Mouse (Mus musculus) ES-E14 (cell line): ENCODE data around the gene Jmy. TPM values are rescaled to one million over a fixed set of nuclear protein-coding genes. Genes with fewer than 3 reads are reported as not detected.

Experiments used
- DNase-seq: peaks from one replicate; pipeline ENCODE4 v3.0.0-alpha.2; 2013; ENCODE audit warnings: low read depth, low spot score
- H3K27ac ChIP-seq: 2 replicates; pipeline ENCODE4 v1.5.1; 2012; ENCODE audit warnings: low read depth, mild to moderate bottlenecking, low read length, moderate library complexity, mixed read lengths; ENCODE audit not compliant: poor library complexity, insufficient read depth, severe bottlenecking
- H3K36me3 ChIP-seq: 2 replicates; pipeline ENCODE4 v1.6.1; 2012; ENCODE audit warnings: mild to moderate bottlenecking, low read length, moderate library complexity, mixed read lengths; ENCODE audit not compliant: control insufficient read depth, poor library complexity, insufficient read depth, severe bottlenecking
- H3K4me1 ChIP-seq, 2 experiments: fragments of 150-350 bp in 1 of 2; sonication (generic) in 1 of 2; 2 replicates each; pipeline ENCODE4 v1.6.1; 2012; ENCODE audit warnings: low read length in 2 of 2, mild to moderate bottlenecking in 1 of 2, mixed read lengths in 1 of 2; ENCODE audit not compliant: control insufficient read depth in 2 of 2, insufficient read depth in 2 of 2, poor library complexity in 1 of 2
- H3K4me3 ChIP-seq, 2 experiments: fragments of 150-350 bp in 1 of 2; sonication (generic) in 1 of 2; 2 replicates each; pipeline ENCODE4 v1.5.1; 2012; ENCODE audit warnings: low read length in 2 of 2, low read depth in 1 of 2, mild to moderate bottlenecking in 1 of 2, mixed read lengths in 1 of 2; ENCODE audit not compliant: insufficient read depth in 1 of 2, poor library complexity in 1 of 2, severe bottlenecking in 1 of 2
- H3K9ac ChIP-seq: 2 replicates; pipeline ENCODE4 v1.6.1; 2012; ENCODE audit warnings: low read depth, mild to moderate bottlenecking, low read length, mixed read lengths; ENCODE audit not compliant: poor library complexity, insufficient read depth, severe bottlenecking
- H3K9me3 ChIP-seq: fragments of 150-350 bp; sonication (generic); 2 replicates; pipeline ENCODE4 v1.6.1; 2012; ENCODE audit warnings: low read depth, mild to moderate bottlenecking, low read length; ENCODE audit not compliant: control insufficient read depth, insufficient read depth
- CHD2 ChIP-seq: IDR thresholded peaks from 2 replicates; pipeline ENCODE4 v1.6.1; 2014; ENCODE audit warnings: mild to moderate bottlenecking, low read depth, low read length, inconsistent platforms
- HCFC1 ChIP-seq: IDR thresholded peaks from 2 replicates; pipeline ENCODE4 v1.6.1; 2012; ENCODE audit warnings: low read length, inconsistent platforms, borderline replicate concordance; ENCODE audit not compliant: insufficient read depth
- MAFK ChIP-seq: IDR thresholded peaks from 2 replicates; pipeline ENCODE4 v1.6.1; 2014; ENCODE audit warnings: mild to moderate bottlenecking, low read depth, low read length, inconsistent platforms; ENCODE audit not compliant: insufficient read depth
- ZC3H11A ChIP-seq: IDR thresholded peaks from 2 replicates; pipeline ENCODE4 v1.6.1; 2012; ENCODE audit warnings: low read depth, mild to moderate bottlenecking, inconsistent platforms, low read length, borderline replicate concordance
- ZNF384 ChIP-seq: IDR thresholded peaks from 2 replicates; pipeline ENCODE4 v1.6.1; 2012; ENCODE audit warnings: low read depth, low read length, inconsistent platforms
- in situ Hi-C, 2 experiments: fragments of 600-800 bp; cut with MboI; formaldehyde crosslinking; loops; one replicate each; pipeline ENCODE4 v1.15.1; 2025; ENCODE audit warnings: low sequenced_read_pairs in 2 of 2, inconsistent platforms in 1 of 2; ENCODE audit not compliant: unreplicated experiment in 2 of 2
- total RNA-seq: library from RNA; depleted of rRNA; stranded (reverse); fragments of 300-350 nt; gene quantifications from 2 replicates; pipeline ENCODE4 v1.2.3, GENCODE M21; 2012

Jmy gene
- total RNA-seq, 1 experiment: 11.8 TPM

- no peak overlapping the region for H3K4me3 ChIP-seq
- no peak overlapping the region for H3K9ac ChIP-seq
- H3K9me3 ChIP-seq: no peaks in the 10 kb centered on the region
- no peak for DNase-seq
- H3K36me3 ChIP-seq: no peaks in the 10 kb centered on the region
- H3K4me1 ChIP-seq: no peaks in the 10 kb centered on the region
- H3K27ac ChIP-seq: no peak overlapping the region
- TF ChIP-seq ZNF384 (no peak), ZC3H11A (no peak), CHD2 (no peak), HCFC1 (no peak), MAFK (no peak)
- in situ Hi-C loops: no loop called here
Measured at GRCm38 (mm10) chr13:93399710-93400216, 99.8 kb downstream of the Jmy start.

GRCm38 (mm10) chr13:93389242-93389625, 110.4 kb downstream of the Jmy start:
- Histone ChIP-seq H3K36me3 (no peaks in the 10 kb centered on the region), H3K27ac (no peak overlapping the region), H3K9ac (no peak overlapping the region), H3K9me3 (no peaks in the 10 kb centered on the region), H3K4me3 (no peak overlapping the region), H3K4me1 (0 out of 4 replicates have a peak, but pooled peaks cover 0 to 2% of the 10 kb centered on the region in 2 experiments)
- in situ Hi-C loops: no loop called here
- DNase-seq: no peak
- TF ChIP-seq HCFC1 (no peak), ZNF384 (no peak), CHD2 (no peak), ZC3H11A (no peak), MAFK (no peak)

- TF ChIP-seq ZNF384 (no peak), HCFC1 (no peak), MAFK (no peak), CHD2 (no peak), ZC3H11A (no peak)
- DNase-seq: no peak
- Histone ChIP-seq H3K27ac (no peak overlapping the region), H3K9me3 (no peaks in the 10 kb centered on the region), H3K9ac (no peak overlapping the region), H3K4me1 (0 out of 4 replicates have a peak, but pooled peaks cover 0 to 2% of the 10 kb centered on the region in 2 experiments), H3K4me3 (no peak overlapping the region), H3K36me3 (no peaks in the 10 kb centered on the region)
- in situ Hi-C loops: no loop called here
Measured at GRCm38 (mm10) chr13:93388594-93389241, 110.9 kb downstream of the Jmy start.

GRCm38 (mm10) chr13:93387440-93387839, 112.2 kb downstream of the Jmy start:
- no peak for DNase-seq
- H3K27ac ChIP-seq: no peak overlapping the region
- H3K9me3 ChIP-seq: no peaks in the 10 kb centered on the region
- TF ChIP-seq CHD2 (no peak), MAFK (no peak), HCFC1 (no peak), ZC3H11A (no peak), ZNF384 (no peak)
- no peak overlapping the region for H3K4me3 ChIP-seq
- H3K9ac ChIP-seq: no peak overlapping the region
- 0 out of 4 replicates have a peak, but pooled peaks cover 0 to 2% of the 10 kb centered on the region in 2 experiments for H3K4me1 ChIP-seq
- in situ Hi-C loops: no loop called here
- no peaks in the 10 kb centered on the region for H3K36me3 ChIP-seq
